Mouse (Mus musculus) megakaryocyte, embryonic 14.5 days (primary cell): Measurements from ENCODE around the gene Dytn. TPM values are rescaled to one million over a fixed set of nuclear protein-coding genes. Genes with fewer than 3 reads are reported as not detected.

Experiments used
- H3K27me3 ChIP-seq: replicated peaks from 2 replicates; pipeline ENCODE3; 2012; ENCODE audit warnings: inconsistent platforms
- H3K36me3 ChIP-seq: replicated peaks from 2 replicates; pipeline ENCODE3; 2012; ENCODE audit warnings: low read length, inconsistent platforms, mixed read lengths
- H3K4me1 ChIP-seq: 2 replicates; pipeline ENCODE4 v1.6.1; 2012; ENCODE audit warnings: inconsistent platforms
- H3K4me3 ChIP-seq: replicated peaks from 2 replicates; pipeline ENCODE3; 2012; ENCODE audit warnings: moderate library complexity, mild to moderate bottlenecking, inconsistent platforms
- H3K9me3 ChIP-seq: 2 replicates; pipeline ENCODE4 v1.6.1; 2012; ENCODE audit warnings: inconsistent platforms
- FLI1 ChIP-seq: IDR thresholded peaks from 2 replicates; pipeline ENCODE4 v1.6.1; 2012; ENCODE audit warnings: low read length, inconsistent platforms, mixed read lengths
- GATA1 ChIP-seq: IDR thresholded peaks from 3 replicates; pipeline ENCODE4 v1.6.1; 2012; ENCODE audit warnings: mixed read lengths, low read length, inconsistent platforms, borderline replicate concordance
- polyA plus RNA-seq: library from polyadenylated mRNA; stranded (reverse); fragments of >175 nt; gene quantifications from 2 replicates; pipeline ENCODE4 v1.2.3, GENCODE M21; 2012; ENCODE audit warnings: low replicate concordance; ENCODE audit not compliant: insufficient read depth

The Dytn gene
- polyA plus RNA-seq, 1 experiment: not detected

DNA sequence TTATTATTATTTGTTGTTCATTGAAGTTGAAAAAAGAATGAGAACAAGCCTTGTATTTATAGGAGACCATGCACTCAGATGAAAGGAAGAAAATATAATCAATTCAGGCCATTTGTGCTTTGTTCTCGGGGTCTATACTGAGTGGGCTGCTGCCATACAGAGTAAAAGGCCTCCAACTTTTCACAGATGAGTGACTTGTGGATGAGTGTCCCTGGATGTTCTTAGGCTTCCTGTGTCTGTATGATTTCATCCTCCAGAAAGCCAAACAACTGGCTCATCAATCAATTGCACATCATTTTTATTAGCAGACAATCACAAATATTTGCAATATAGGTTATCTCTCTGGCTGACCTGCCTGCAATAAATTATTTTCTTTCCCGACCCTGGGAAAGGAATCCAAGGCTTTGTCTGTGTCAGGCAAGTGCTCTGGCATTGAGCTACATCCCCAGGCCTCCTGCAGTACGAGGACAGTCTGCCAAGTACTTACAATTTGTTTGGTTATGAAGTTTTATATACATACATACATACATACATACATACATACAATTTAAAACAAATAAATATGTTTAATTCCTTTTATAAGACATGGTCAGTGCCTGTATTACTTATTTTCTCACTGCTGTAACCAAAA is 82.7 kb downstream of the Dytn start:
- Histone ChIP-seq H3K36me3 (no peaks in the 10 kb centered on the region), H3K4me1 (no peaks in the 10 kb centered on the region), H3K27me3 (no peaks in the 10 kb centered on the region), H3K4me3 (no peak overlapping the region), H3K9me3 (no peaks in the 10 kb centered on the region; the same call in 1 of the 2 replicates)
- TF ChIP-seq GATA1 (no peak), FLI1 (no peak)

- Histone ChIP-seq H3K27me3 (no peaks in the 10 kb centered on the region), H3K9me3 (0 out of 2 replicates have a peak, but pooled peaks cover 7% of the 10 kb centered on the region), H3K36me3 (no peaks in the 10 kb centered on the region), H3K4me1 (no peaks in the 10 kb centered on the region), H3K4me3 (no peak overlapping the region)
- no peak for TF ChIP-seq GATA1
- TF ChIP-seq FLI1: no peak
These were observed 99.9 kb downstream of the Dytn start for GRCm38 (mm10) chr1:63586869-63587268.

GRCm38 (mm10) chr1:63579153-63579552 is 107.6 kb downstream of the Dytn start:
- no peak for TF ChIP-seq GATA1
- no peak for TF ChIP-seq FLI1
- H3K36me3 ChIP-seq: no peaks in the 10 kb centered on the region
- H3K9me3 ChIP-seq: no peaks in the 10 kb centered on the region

GRCm38 (mm10) chr1:63576803-63577202 is 109.9 kb downstream of the Dytn start:
- Histone ChIP-seq H3K4me3 (no peak overlapping the region), H3K36me3 (no peaks in the 10 kb centered on the region), H3K4me1 (no peaks in the 10 kb centered on the region), H3K9me3 (no peaks in the 10 kb centered on the region), H3K27me3 (no peaks in the 10 kb centered on the region)
- TF ChIP-seq FLI1: no peak
- TF ChIP-seq GATA1: no peak

More at GRCm38 (mm10) chr1:63579153-63579552, 107.6 kb downstream of the Dytn start:
- Histone ChIP-seq H3K4me1 (no peaks in the 10 kb centered on the region), H3K27me3 (no peaks in the 10 kb centered on the region), H3K4me3 (no peak overlapping the region)

GRCm38 (mm10) chr1:63573864-63574611 is 112.7 kb downstream of the Dytn start:
- H3K4me3 ChIP-seq: no peak overlapping the region
- no peaks in the 10 kb centered on the region for H3K36me3 ChIP-seq
- TF ChIP-seq FLI1 (no peak), GATA1 (no peak)
- no peaks in the 10 kb centered on the region for H3K27me3 ChIP-seq
- no peaks in the 10 kb centered on the region for H3K4me1 ChIP-seq
- no peaks in the 10 kb centered on the region for H3K9me3 ChIP-seq

- no peaks in the 10 kb centered on the region for H3K36me3 ChIP-seq
- no peak for TF ChIP-seq GATA1
- no peak for TF ChIP-seq FLI1
- H3K4me3 ChIP-seq: no peak overlapping the region
- H3K9me3 ChIP-seq: no peaks in the 10 kb centered on the region
- no peaks in the 10 kb centered on the region for H3K27me3 ChIP-seq
- no peaks in the 10 kb centered on the region for H3K4me1 ChIP-seq
These were observed 113.3 kb downstream of the Dytn start for GRCm38 (mm10) chr1:63573432-63573831.

Other genes with a start within 250 kb of the Dytn start
- 0.09 TPM in 1 of 2 replicates, not detected in the other for gene Adam23, start 241.0 kb downstream of the Dytn start, polyA plus RNA-seq
- gene Gm39653, start 71.0 kb downstream of the Dytn start, polyA plus RNA-seq: not detected in 2 replicates
- gene Mdh1b, start 43.4 kb upstream of the Dytn start, polyA plus RNA-seq: not detected in 2 replicates
- 0.51 TPM in 1 of 2 replicates, not detected in the other for gene Fastkd2, start 43.7 kb upstream of the Dytn start, polyA plus RNA-seq
- gene 4933402D24Rik, start 82.3 kb upstream of the Dytn start, polyA plus RNA-seq: not detected in 2 replicates